Mouse (Mus musculus) CH12.LX (cell line): ENCODE data around the gene Pkdcc. TPM values are rescaled to one million over a fixed set of nuclear protein-coding genes. Genes with fewer than 3 reads are reported as not detected.

Experiments
- DNase-seq: peaks from one replicate; pipeline ENCODE4 v3.0.0-alpha.2; 2013; ENCODE audit errors: extremely low read depth
- H3K27ac ChIP-seq: 2 replicates; pipeline ENCODE4 v1.5.1; 2012; ENCODE audit warnings: low read depth, mild to moderate bottlenecking, control low read depth, moderate library complexity; ENCODE audit not compliant: insufficient read depth
- H3K27me3 ChIP-seq: replicated peaks from 2 replicates; pipeline ENCODE3; 2012; ENCODE audit warnings: inconsistent platforms
- H3K36me3 ChIP-seq, 2 experiments: replicated peaks in 1 of 2; 2 replicates each; pipeline versions ENCODE3 to v1.6.1; 2012; ENCODE audit warnings: inconsistent platforms in 1 of 2, low read length in 1 of 2, mild to moderate bottlenecking in 1 of 2, mixed read lengths in 1 of 2, moderate library complexity in 1 of 2; ENCODE audit not compliant: control insufficient read depth in 1 of 2, insufficient read depth in 1 of 2
- H3K4me1 ChIP-seq, 2 experiments: 2 replicates each; pipeline ENCODE4 v1.6.1; 2012; ENCODE audit warnings: inconsistent platforms in 1 of 2, moderate library complexity in 1 of 2; ENCODE audit not compliant: insufficient read depth in 2 of 2, control insufficient read depth in 1 of 2
- H3K4me2 ChIP-seq: 2 replicates; pipeline ENCODE4 v1.6.1; 2012; ENCODE audit warnings: low read depth, mild to moderate bottlenecking, control low read depth; ENCODE audit not compliant: poor library complexity, insufficient read depth, severe bottlenecking
- H3K4me3 ChIP-seq, 3 experiments: fragments of 150-350 bp in 1 of 3; sonication (generic) in 1 of 3; replicated peaks in 1 of 3; 2 replicates each; pipeline versions ENCODE3 to v1.5.1; 2011 to 2012; ENCODE audit warnings: low read depth in 2 of 3, low read length in 2 of 3, mild to moderate bottlenecking in 2 of 3, moderate library complexity in 2 of 3, control low read depth in 1 of 3, improper control_type of control experiment in 1 of 3, inconsistent platforms in 1 of 3, mixed read lengths in 1 of 3; ENCODE audit not compliant: poor library complexity in 1 of 3
- H3K79me2 ChIP-seq: replicated peaks from 2 replicates; pipeline ENCODE4 v1.6.1; 2012; ENCODE audit warnings: mild to moderate bottlenecking, moderate library complexity; ENCODE audit not compliant: control insufficient read depth, poor library complexity, insufficient read depth, severe bottlenecking; ENCODE audit errors: extremely low read depth
- H3K9ac ChIP-seq: 2 replicates; pipeline ENCODE4 v1.6.1; 2012; ENCODE audit warnings: low read depth, mild to moderate bottlenecking, control low read depth, moderate library complexity; ENCODE audit not compliant: insufficient read depth
- H3K9me3 ChIP-seq: replicated peaks from 2 replicates; pipeline ENCODE3; 2012; ENCODE audit warnings: low read length, inconsistent platforms, mixed read lengths
- BHLHE40 ChIP-seq: IDR thresholded peaks from 2 replicates; pipeline ENCODE4 v1.6.1; 2011; ENCODE audit warnings: mild to moderate bottlenecking, low read depth, low read length, improper control_type of control experiment
- ELF1 ChIP-seq: IDR thresholded peaks from 2 replicates; pipeline ENCODE4 v1.6.1; 2014; ENCODE audit warnings: low read depth, mild to moderate bottlenecking, inconsistent platforms, low read length, improper control_type of control experiment
- EP300 ChIP-seq: IDR thresholded peaks from 2 replicates; pipeline ENCODE4 v1.6.1; 2011; ENCODE audit warnings: low read length, improper control_type of control experiment
- HCFC1 ChIP-seq: IDR thresholded peaks from 2 replicates; pipeline ENCODE4 v1.6.1; 2012; ENCODE audit warnings: low read depth, mild to moderate bottlenecking, inconsistent platforms, low read length, improper control_type of control experiment
- KAT2A ChIP-seq: IDR thresholded peaks from 2 replicates; pipeline ENCODE4 v1.6.1; 2012; ENCODE audit warnings: low read length, improper control_type of control experiment, inconsistent platforms; ENCODE audit not compliant: insufficient replicate concordance
- MAX ChIP-seq: IDR thresholded peaks from 2 replicates; pipeline ENCODE4 v1.6.1; 2011; ENCODE audit warnings: low read length, improper control_type of control experiment
- MXI1 ChIP-seq: IDR thresholded peaks from 2 replicates; pipeline ENCODE4 v1.6.1; 2011; ENCODE audit warnings: mild to moderate bottlenecking, low read depth, low read length, improper control_type of control experiment
- NRF1 ChIP-seq: IDR thresholded peaks from 2 replicates; pipeline ENCODE4 v1.6.1; 2014; ENCODE audit warnings: low read depth, mild to moderate bottlenecking, inconsistent platforms, low read length, improper control_type of control experiment, moderate library complexity
- PAX5 ChIP-seq: IDR thresholded peaks from 2 replicates; pipeline ENCODE4 v1.6.1; 2012; ENCODE audit warnings: low read length, inconsistent platforms, mixed read lengths
- POLR2A ChIP-seq: IDR thresholded peaks from 2 replicates; pipeline ENCODE4 v1.6.1; 2011; ENCODE audit warnings: low read depth, mild to moderate bottlenecking, improper control_type of control experiment, low read length
- POLR2AphosphoS2 ChIP-seq: IDR thresholded peaks from 2 replicates; pipeline ENCODE4 v1.6.1; 2011; ENCODE audit warnings: low read depth, low read length, improper control_type of control experiment
- RAD21 ChIP-seq: IDR thresholded peaks from 2 replicates; pipeline ENCODE4 v1.6.1; 2011; ENCODE audit warnings: low read depth, mild to moderate bottlenecking, low read length, improper control_type of control experiment, moderate library complexity
- RCOR1 ChIP-seq: conservative IDR thresholded peaks from 2 replicates; pipeline ENCODE4 v1.6.1; 2012; ENCODE audit warnings: low read depth, mild to moderate bottlenecking, inconsistent platforms, low read length, improper control_type of control experiment
- SMC3 ChIP-seq: IDR thresholded peaks from 2 replicates; pipeline ENCODE4 v1.6.1; 2011; ENCODE audit warnings: low read depth, low read length, improper control_type of control experiment
- TCF12 ChIP-seq: IDR thresholded peaks from 2 replicates; pipeline ENCODE4 v1.6.1; 2014; ENCODE audit warnings: low read depth, mild to moderate bottlenecking, inconsistent platforms, low read length, improper control_type of control experiment
- ZKSCAN1 ChIP-seq: IDR thresholded peaks from 2 replicates; pipeline ENCODE4 v1.6.1; 2012; ENCODE audit warnings: low read depth, inconsistent platforms, low read length, improper control_type of control experiment, borderline replicate concordance
- ZNF384 ChIP-seq: IDR thresholded peaks from 2 replicates; pipeline ENCODE4 v1.6.1; 2012; ENCODE audit warnings: low read depth, low read length, improper control_type of control experiment, inconsistent platforms
- dilution Hi-C: fragments of 300-500 bp; cut with MboI; formaldehyde crosslinking; loops from 2 replicates; pipeline ENCODE4 v1.14.3; 2020; ENCODE audit warnings: low sequenced_read_pairs; ENCODE audit not compliant: extremely low pct_unique_long_range_greater_than_20kb, extremely low pct_ligation_motif_present
- in situ Hi-C: fragments of 300-500 bp; cut with MboI; formaldehyde crosslinking; loops from 3 replicates; pipeline ENCODE4 v1.14.3; 2019; ENCODE audit warnings: low sequenced_read_pairs, low pct_ligation_motif_present, low pct_unique_long_range_greater_than_20kb, mixed read lengths
- polyA plus RNA-seq: library from polyadenylated mRNA; unstranded; fragments of >175 nt; gene quantifications from 2 replicates; pipeline ENCODE4 v1.2.1, GENCODE M21; 2012; ENCODE audit warnings: low read depth; ENCODE audit not compliant: insufficient read length
- total RNA-seq, 2 experiments: library from RNA; depleted of rRNA; stranded (reverse); fragments of 300-350 nt in 1 of 2; fragments of >200 nt in 1 of 2; gene quantifications; 2 replicates each; pipeline ENCODE4 v1.2.3; 2012 to 2014

The Pkdcc gene
- total and polyA plus RNA-seq, 3 experiments: 3.7 to 4.3 (median 4.2) TPM

DNA sequence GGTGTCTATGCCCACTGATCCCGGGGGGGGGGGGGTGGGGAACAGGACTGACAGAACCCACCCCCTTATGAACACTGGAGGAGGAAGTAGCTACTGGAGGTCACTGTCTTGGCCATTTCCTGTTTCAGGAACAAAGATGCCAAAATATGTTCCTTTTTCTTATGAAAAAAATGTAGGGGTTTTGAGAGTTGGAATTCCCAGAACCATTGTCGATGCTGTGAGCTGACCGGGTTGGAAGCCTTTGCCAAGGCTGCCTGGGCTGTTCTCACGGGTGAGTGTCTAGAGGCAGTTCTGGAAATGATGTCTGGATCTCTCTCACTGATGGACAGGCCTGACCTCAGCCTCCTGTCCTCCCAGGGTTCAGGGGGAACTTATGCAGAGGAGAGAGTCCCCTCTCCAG, 59.0 kb downstream of the Pkdcc start:
- H3K4me2 ChIP-seq: no peak overlapping the region
- in situ Hi-C loops: loop anchor here (10.0 kb wide), 6 partner anchors 101 to 591 kb away; partner anchors contain the start of gene Kcng3

More for the DNA sequence above, 59.0 kb downstream of the Pkdcc start:
- no peak for DNase-seq
- no peaks in the 10 kb centered on the region for H3K79me2 ChIP-seq
- peaks cover 12 to 32% of the 10 kb centered on the region in 2 experiments; a peak in 3 of 4 replicates for H3K4me1 ChIP-seq
- TF ChIP-seq SMC3 (no peak), POLR2A (no peak), ZKSCAN1 (no peak), RCOR1 (no peak), MXI1 (no peak), BHLHE40 (no peak), EP300 (no peak), RAD21 (no peak), TCF12 (no peak), POLR2AphosphoS2 (no peak), PAX5 (no peak), MAX (no peak), NRF1 (no peak), ZNF384 (no peak), ELF1 (no peak), HCFC1 (no peak), KAT2A (no peak)
- no peaks in the 10 kb centered on the region for H3K36me3 ChIP-seq
- H3K9ac ChIP-seq: no peak overlapping the region
- dilution Hi-C loops: no loop called here
- no peaks in the 10 kb centered on the region for H3K9me3 ChIP-seq
- no peak overlapping the region for H3K27ac ChIP-seq
- no peaks in the 10 kb centered on the region for H3K27me3 ChIP-seq
- peak overlapping the region in 1 of 3 experiments; percentile 68 for H3K4me3 ChIP-seq

Other genes with a start within 250 kb of the Pkdcc start
- gene Eml4, start 135.6 kb downstream of the Pkdcc start, total RNA-seq (2012; rRNA removed): 38.2 and 43.7 TPM in 2 replicates
- gene Eml4, start 135.6 kb downstream of the Pkdcc start, total RNA-seq (2014; rRNA removed): 75.6 and 75.9 TPM in 2 replicates
- 58.6 and 60.1 TPM in 2 replicates for gene Eml4, start 135.6 kb downstream of the Pkdcc start, polyA plus RNA-seq